Mouse (Mus musculus) neural tube, embryonic 12.5 days (tissue): Measurements from ENCODE around the gene Asb8. TPM values are rescaled to one million over a fixed set of nuclear protein-coding genes. Genes with fewer than 3 reads are reported as not detected.

ENCODE experiments used
- ATAC-seq: fragments of 200-750 bp; cut with Nextera tagmentation; 2 replicates; pipeline ENCODE4 v1.8.0; 2017; ENCODE audit warnings: low read depth, mild to moderate bottlenecking, moderate TSS enrichment, moderate library complexity; ENCODE audit not compliant: low FRiP score
- H3K27ac ChIP-seq: fragments of 300-500 bp; sonication (generic); 2 replicates; pipeline ENCODE4 v1.5.1; 2016
- H3K27me3 ChIP-seq: fragments of 300-500 bp; sonication (generic); replicated peaks from 2 replicates; pipeline ENCODE4 v1.6.1; 2016; ENCODE audit warnings: mild to moderate bottlenecking
- H3K36me3 ChIP-seq: fragments of 300-500 bp; sonication (generic); 2 replicates; pipeline ENCODE4 v1.6.1; 2016; ENCODE audit warnings: mild to moderate bottlenecking
- H3K4me1 ChIP-seq: fragments of 300-500 bp; sonication (generic); 2 replicates; pipeline ENCODE4 v1.6.1; 2016
- H3K4me2 ChIP-seq: fragments of 300-500 bp; sonication (generic); replicated peaks from 2 replicates; pipeline ENCODE4 v1.6.1; 2016; ENCODE audit warnings: mild to moderate bottlenecking
- H3K4me3 ChIP-seq: fragments of 300-500 bp; sonication (generic); 2 replicates; pipeline ENCODE4 v1.5.1; 2016
- H3K9ac ChIP-seq: fragments of 300-500 bp; sonication (generic); 2 replicates; pipeline ENCODE4 v1.6.1; 2016; ENCODE audit warnings: mild to moderate bottlenecking
- H3K9me3 ChIP-seq: fragments of 300-500 bp; sonication (generic); 2 replicates; pipeline ENCODE4 v1.6.1; 2016; ENCODE audit warnings: mild to moderate bottlenecking
- WGBS: fragments of 180-500 bp; shearing (Covaris S2); methylation state at CpG from one replicate; pipeline ENCODE4 v1.1.7; 2016; 5-methylcytosine and 5-hydroxymethylcytosine counted together
- polyA plus RNA-seq: library from polyadenylated mRNA; unstranded; fragments of >200 nt; fragmentation: Nextera tagmentation; extraction: Ambion mirVana; gene quantifications from 2 replicates; pipeline ENCODE4 v1.2.1, GENCODE M21; 2016

Gene Asb8
- polyA plus RNA-seq, 1 experiment from 2014 or later, result 51.4 TPM

- Histone ChIP-seq H3K36me3 (peaks cover 22% of the 10 kb centered on the region), H3K9me3 (no peaks in the 10 kb centered on the region), H3K4me1 (peaks cover 10% of the 10 kb centered on the region; the same call in 1 of the 2 replicates), H3K4me3 (no peak overlapping the region), H3K27me3 (no peaks in the 10 kb centered on the region), H3K4me2 (no peak overlapping the region), H3K27ac (no peak overlapping the region), H3K9ac (no peak overlapping the region)
- ATAC-seq, result no peak
- WGBS, result 84% methylated on average over 5 of the region's 5 CpGs
Measured at GRCm38 (mm10) chr15:98111791-98112190, 53.6 kb downstream of the Asb8 start.

- WGBS, result 4% methylated on average over 37 of the region's 37 CpGs
- no peaks in the 10 kb centered on the region for H3K9me3 ChIP-seq
- no peaks in the 10 kb centered on the region for H3K27me3 ChIP-seq
- ATAC-seq, result peak; percentile 90
- H3K4me3 ChIP-seq, result peak overlapping the region; percentile 54
- H3K4me2 ChIP-seq, result peak overlapping the region; percentile 61
- peaks cover 11% of the 10 kb centered on the region; the same call in 1 of the 2 replicates for H3K36me3 ChIP-seq
- peak overlapping the region; percentile 74 for H3K9ac ChIP-seq
- H3K4me1 ChIP-seq, result peaks cover 10% of the 10 kb centered on the region; the same call in 1 of the 2 replicates
- H3K27ac ChIP-seq, result peak overlapping the region; percentile 23; the same call in 1 of the 2 replicates
Measured at GRCm38 (mm10) chr15:98108297-98109152, 56.9 kb downstream of the Asb8 start.

GRCm38 (mm10) chr15:98107703-98108296 is 57.6 kb downstream of the Asb8 start:
- peak overlapping the region; percentile 61 for H3K4me2 ChIP-seq
- H3K27me3 ChIP-seq, result no peaks in the 10 kb centered on the region
- ATAC-seq, result no peak
- no peak overlapping the region for H3K27ac ChIP-seq
- H3K36me3 ChIP-seq, result peaks cover 11% of the 10 kb centered on the region; the same call in 1 of the 2 replicates
- H3K4me3 ChIP-seq, result peak overlapping the region; percentile 54
- H3K4me1 ChIP-seq, result peaks cover 10% of the 10 kb centered on the region; the same call in 1 of the 2 replicates
- H3K9me3 ChIP-seq, result no peaks in the 10 kb centered on the region
- WGBS, result 47% methylated on average over 11 of the region's 11 CpGs
- peak overlapping the region; percentile 74 for H3K9ac ChIP-seq

- Histone ChIP-seq H3K36me3 (peaks cover 5% of the 10 kb centered on the region; the same call in 1 of the 2 replicates), H3K27me3 (no peaks in the 10 kb centered on the region), H3K4me2 (no peak overlapping the region), H3K4me1 (peaks cover 10% of the 10 kb centered on the region; the same call in 1 of the 2 replicates), H3K27ac (no peak overlapping the region), H3K9ac (no peak overlapping the region), H3K4me3 (no peak overlapping the region), H3K9me3 (no peaks in the 10 kb centered on the region)
- 86% methylated on average over 6 of the region's 6 CpGs for WGBS
- ATAC-seq, result no peak
Measured at GRCm38 (mm10) chr15:98107230-98107629, 58.2 kb downstream of the Asb8 start.

GRCm38 (mm10) chr15:98106506-98106905 is 58.9 kb downstream of the Asb8 start:
- Histone ChIP-seq H3K9me3 (no peaks in the 10 kb centered on the region), H3K9ac (no peak overlapping the region), H3K27me3 (no peaks in the 10 kb centered on the region), H3K4me3 (no peak overlapping the region), H3K36me3 (no peaks in the 10 kb centered on the region), H3K4me1 (peaks cover 10% of the 10 kb centered on the region; the same call in 1 of the 2 replicates), H3K27ac (no peak overlapping the region), H3K4me2 (no peak overlapping the region)
- no peak for ATAC-seq
- 90% methylated on average over 6 of the region's 6 CpGs for WGBS

- no peak for ATAC-seq
- Histone ChIP-seq H3K4me2 (no peak overlapping the region), H3K36me3 (no peaks in the 10 kb centered on the region), H3K9ac (no peak overlapping the region), H3K4me3 (no peak overlapping the region), H3K4me1 (no peaks in the 10 kb centered on the region), H3K9me3 (no peaks in the 10 kb centered on the region), H3K27ac (no peak overlapping the region), H3K27me3 (no peaks in the 10 kb centered on the region)
- 96% methylated on average over 6 of the region's 6 CpGs for WGBS
Measured at GRCm38 (mm10) chr15:98102401-98102800, 63.0 kb downstream of the Asb8 start.

GRCm38 (mm10) chr15:98098519-98098918 is 66.9 kb downstream of the Asb8 start:
- no peaks in the 10 kb centered on the region for H3K36me3 ChIP-seq
- WGBS, result 92% methylated on average over 9 of the region's 9 CpGs
- no peak for ATAC-seq
- no peak overlapping the region for H3K4me3 ChIP-seq
- H3K27me3 ChIP-seq, result no peaks in the 10 kb centered on the region
- no peak overlapping the region for H3K9ac ChIP-seq
- no peak overlapping the region for H3K4me2 ChIP-seq
- no peak overlapping the region for H3K27ac ChIP-seq
- H3K4me1 ChIP-seq, result no peaks in the 10 kb centered on the region
- no peaks in the 10 kb centered on the region for H3K9me3 ChIP-seq

- no peak overlapping the region for H3K4me3 ChIP-seq
- no peaks in the 10 kb centered on the region for H3K27me3 ChIP-seq
- peaks cover 3% of the 10 kb centered on the region for H3K4me1 ChIP-seq
- no peaks in the 10 kb centered on the region for H3K9me3 ChIP-seq
- no peak overlapping the region for H3K4me2 ChIP-seq
- no peak overlapping the region for H3K27ac ChIP-seq
- H3K36me3 ChIP-seq, result no peaks in the 10 kb centered on the region
- 54% methylated on average over 3 of the region's 3 CpGs for WGBS
- no peak overlapping the region for H3K9ac ChIP-seq
- ATAC-seq, result no peak
Measured at GRCm38 (mm10) chr15:98096957-98097356, 68.5 kb downstream of the Asb8 start.

- no peaks in the 10 kb centered on the region for H3K9me3 ChIP-seq
- no peak overlapping the region for H3K4me2 ChIP-seq
- peaks cover 11% of the 10 kb centered on the region for H3K4me1 ChIP-seq
- no peak for ATAC-seq
- H3K9ac ChIP-seq, result no peak overlapping the region
- H3K4me3 ChIP-seq, result no peak overlapping the region
- no peaks in the 10 kb centered on the region for H3K27me3 ChIP-seq
- no peaks in the 10 kb centered on the region for H3K36me3 ChIP-seq
- no peak overlapping the region for H3K27ac ChIP-seq
- 89% methylated on average over 12 of the region's 12 CpGs for WGBS
Measured at GRCm38 (mm10) chr15:98094905-98095304, 70.5 kb downstream of the Asb8 start.

GRCm38 (mm10) chr15:98093121-98094011 is 72.1 kb downstream of the Asb8 start, which contains the start of gene Senp1:
Gene Senp1, minus strand, starts transcription at chr15:98093744.
- H3K9ac ChIP-seq, result peak within 1 kb of the TSS; percentile 89
- peaks cover 11% of the 10 kb centered on the region for H3K4me1 ChIP-seq
- H3K9me3 ChIP-seq, result no peaks in the 10 kb centered on the region
- under 1% methylated on average over 57 of the region's 58 CpGs for WGBS
- H3K27ac ChIP-seq, result peak within 1 kb of the TSS; percentile 86
- ATAC-seq, result peak; percentile 88
- peak within 1 kb of the TSS; percentile 75 for H3K4me2 ChIP-seq
- H3K36me3 ChIP-seq, result peaks cover 3% of the 10 kb centered on the region; the same call in 1 of the 2 replicates
- H3K4me3 ChIP-seq, result peak within 1 kb of the TSS; percentile 89
- no peaks in the 10 kb centered on the region for H3K27me3 ChIP-seq

- Histone ChIP-seq H3K4me1 (peaks cover 11% of the 10 kb centered on the region), H3K9me3 (no peaks in the 10 kb centered on the region), H3K27me3 (no peaks in the 10 kb centered on the region), H3K4me3 (peak within 1 kb of the TSS; percentile 89), H3K36me3 (peaks cover 8% of the 10 kb centered on the region; the same call in 1 of the 2 replicates), H3K9ac (peak within 1 kb of the TSS; percentile 89), H3K4me2 (peak within 1 kb of the TSS; percentile 75), H3K27ac (peak within 1 kb of the TSS; percentile 86)
- peak; percentile 13; the same call in 1 of the 2 replicates for ATAC-seq
- WGBS, result under 1% methylated on average over 30 of the region's 30 CpGs
Measured at GRCm38 (mm10) chr15:98092372-98093120, 72.9 kb downstream of the Asb8 start, which contains the start of gene Pfkm. Gene Pfkm, plus strand, starts transcription at chr15:98092589.
